Mouse (Mus musculus): ENCODE measurements around the gene Gm45208. TPM values are rescaled to one million over a fixed set of nuclear protein-coding genes. Genes with fewer than 3 reads are reported as not detected.

The Gm45208 gene
- polyA plus RNA-seq, 1 experiment from 2014 or later = 0.30 TPM

- Histone ChIP-seq H3K4me3 (replicated peaks; ENCODE audit: low read depth, low read length) (peak overlapping the region; percentile 52), H3K4me2 (ENCODE audit: low read length) (peak overlapping the region; percentile 62), H3K4me1 (replicated peaks; ENCODE audit: insufficient read depth, low read length) (no peaks in the 10 kb centered on the region), H3K9me3 (replicated peaks; ENCODE audit: low read length) (no peaks in the 10 kb centered on the region), H3K9ac (ENCODE audit: low read depth, low read length) (peak overlapping the region; percentile 60), H3K27ac (peak overlapping the region; percentile 79), H3K36me3 (ENCODE audit: insufficient read depth, low read length) (no peaks in the 10 kb centered on the region), H3K27me3 (ENCODE audit: insufficient read depth, low read length) (no peaks in the 10 kb centered on the region)
- 32% methylated on average over 11 of the region's 11 CpGs for WGBS
- ATAC-seq (replicated peaks; ENCODE audit: low FRiP score, low read depth) = no peak
- no peak for TF ChIP-seq CTCF (IDR thresholded peaks at IDR 0.05; ENCODE audit: low read depth)
- DNase-seq (ENCODE audit: low spot score) = no peak
These were observed 202 bp downstream of the Gm45208 start for GRCm38 (mm10) chrX:7722282-7722611.

GRCm38 (mm10) chrX:7722691-7723090 is 646 bp downstream of the Gm45208 start:
- Histone ChIP-seq H3K4me1 (replicated peaks; ENCODE audit: insufficient read depth, low read length) (no peaks in the 10 kb centered on the region), H3K27me3 (ENCODE audit: insufficient read depth, low read length) (no peaks in the 10 kb centered on the region), H3K4me2 (ENCODE audit: low read length) (peak overlapping the region; percentile 62), H3K27ac (peak overlapping the region; percentile 79), H3K4me3 (replicated peaks; ENCODE audit: low read depth, low read length) (peak overlapping the region; percentile 52), H3K9ac (ENCODE audit: low read depth, low read length) (peak overlapping the region; percentile 60), H3K36me3 (ENCODE audit: insufficient read depth, low read length) (no peaks in the 10 kb centered on the region), H3K9me3 (replicated peaks; ENCODE audit: low read length) (no peaks in the 10 kb centered on the region)
- DNase-seq (ENCODE audit: low spot score) (no peak), ATAC-seq (replicated peaks; ENCODE audit: low FRiP score, low read depth) (no peak)
- no peak for TF ChIP-seq CTCF (IDR thresholded peaks at IDR 0.05; ENCODE audit: low read depth)
- 21% methylated on average over 4 of the region's 4 CpGs for WGBS

- H3K4me2 ChIP-seq (ENCODE audit: low read length) = no peak overlapping the region
- H3K36me3 ChIP-seq (ENCODE audit: insufficient read depth, low read length) = no peaks in the 10 kb centered on the region
- H3K27me3 ChIP-seq (ENCODE audit: insufficient read depth, low read length) = no peaks in the 10 kb centered on the region
- no peaks in the 10 kb centered on the region for H3K9me3 ChIP-seq (replicated peaks; ENCODE audit: low read length)
- no peak overlapping the region for H3K4me3 ChIP-seq (replicated peaks; ENCODE audit: low read depth, low read length)
- no peak overlapping the region for H3K9ac ChIP-seq (ENCODE audit: low read depth, low read length)
- no peak overlapping the region for H3K27ac ChIP-seq
- no peak for ATAC-seq (replicated peaks; ENCODE audit: low FRiP score, low read depth)
- H3K4me1 ChIP-seq (replicated peaks; ENCODE audit: insufficient read depth, low read length) = no peaks in the 10 kb centered on the region
- WGBS = 84% methylated on average over 7 of the region's 7 CpGs
- no peak for TF ChIP-seq CTCF (IDR thresholded peaks at IDR 0.05; ENCODE audit: low read depth)
- no peak for DNase-seq (ENCODE audit: low spot score)
These were observed 2.1 kb downstream of the Gm45208 start for GRCm38 (mm10) chrX:7724135-7724534.

GRCm38 (mm10) chrX:7725841-7726240 is 3.8 kb downstream of the Gm45208 start:
- no peak for DNase-seq (ENCODE audit: low spot score)
- no peaks in the 10 kb centered on the region for H3K9me3 ChIP-seq (replicated peaks; ENCODE audit: low read length)
- WGBS = 91% methylated on average over 12 of the region's 12 CpGs
- ATAC-seq (replicated peaks; ENCODE audit: low FRiP score, low read depth) = no peak
- H3K36me3 ChIP-seq (ENCODE audit: insufficient read depth, low read length) = no peaks in the 10 kb centered on the region
- no peak for TF ChIP-seq CTCF (IDR thresholded peaks at IDR 0.05; ENCODE audit: low read depth)
- H3K4me2 ChIP-seq (ENCODE audit: low read length) = no peak overlapping the region
- H3K9ac ChIP-seq (ENCODE audit: low read depth, low read length) = no peak overlapping the region
- H3K4me3 ChIP-seq (replicated peaks; ENCODE audit: low read depth, low read length) = no peak overlapping the region
- H3K4me1 ChIP-seq (replicated peaks; ENCODE audit: insufficient read depth, low read length) = no peaks in the 10 kb centered on the region
- no peak overlapping the region for H3K27ac ChIP-seq
- no peaks in the 10 kb centered on the region for H3K27me3 ChIP-seq (ENCODE audit: insufficient read depth, low read length)

GRCm38 (mm10) chrX:7727176-7727575 is 5.1 kb downstream of the Gm45208 start:
- Histone ChIP-seq H3K9me3 (replicated peaks; ENCODE audit: low read length) (no peaks in the 10 kb centered on the region), H3K4me1 (replicated peaks; ENCODE audit: insufficient read depth, low read length) (no peaks in the 10 kb centered on the region), H3K9ac (ENCODE audit: low read depth, low read length) (no peak overlapping the region), H3K27me3 (ENCODE audit: insufficient read depth, low read length) (no peaks in the 10 kb centered on the region), H3K4me2 (ENCODE audit: low read length) (no peak overlapping the region), H3K4me3 (replicated peaks; ENCODE audit: low read depth, low read length) (no peak overlapping the region), H3K36me3 (ENCODE audit: insufficient read depth, low read length) (no peaks in the 10 kb centered on the region), H3K27ac (no peak overlapping the region)
- DNase-seq (ENCODE audit: low spot score) (no peak), ATAC-seq (replicated peaks; ENCODE audit: low FRiP score, low read depth) (no peak)
- WGBS = 87% methylated on average over 13 of the region's 13 CpGs
- no peak for TF ChIP-seq CTCF (IDR thresholded peaks at IDR 0.05; ENCODE audit: low read depth)

- peak within 1 kb of the TSS; percentile 47; the same call in 1 of the 2 replicates for H3K27ac ChIP-seq
- peak; percentile 89 for DNase-seq (ENCODE audit: low spot score)
- peak within 1 kb of the TSS; percentile 27; the same call in 1 of the 2 replicates for H3K9ac ChIP-seq (ENCODE audit: low read depth, low read length)
- 0 out of 2 replicates have a peak, but pooled peaks have one; percentile 5 for TF ChIP-seq CTCF (IDR thresholded peaks at IDR 0.05; ENCODE audit: low read depth)
- ATAC-seq (replicated peaks; ENCODE audit: low FRiP score, low read depth) = peak; percentile 90
- H3K36me3 ChIP-seq (ENCODE audit: insufficient read depth, low read length) = no peaks in the 10 kb centered on the region
- 28% methylated on average over 42 of the region's 42 CpGs for WGBS
- no peaks in the 10 kb centered on the region for H3K9me3 ChIP-seq (replicated peaks; ENCODE audit: low read length)
- no peaks in the 10 kb centered on the region for H3K4me1 ChIP-seq (replicated peaks; ENCODE audit: insufficient read depth, low read length)
- peak within 1 kb of the TSS; percentile 37 for H3K4me3 ChIP-seq (replicated peaks; ENCODE audit: low read depth, low read length)
- no peaks in the 10 kb centered on the region for H3K27me3 ChIP-seq (ENCODE audit: insufficient read depth, low read length)
- peak within 1 kb of the TSS; percentile 56 for H3K4me2 ChIP-seq (ENCODE audit: low read length)
These were observed 6.3 kb downstream of the Gm45208 start, which contains the start of gene Praf2 for GRCm38 (mm10) chrX:7728215-7728921. TSS of gene Praf2 (plus strand) at chrX:7728439.

All from kidney, postnatal 0 days (tissue).